Mouse (Mus musculus): Measurements from ENCODE around the gene Ap2s1.

- no peak for TF ChIP-seq CTCF (IDR thresholded peaks at IDR 0.05; ENCODE audit: borderline replicate concordance, control insufficient read depth, extremely low read depth, insufficient read depth, low read length, poor library complexity)
- TF ChIP-seq POLR2A (IDR thresholded peaks at IDR 0.05; ENCODE audit: control insufficient read depth, extremely low read depth, insufficient read depth, low read length, poor library complexity), result no peak
Measured at GRCm38 (mm10) chr7:16746093-16746492, 7.9 kb downstream of the Ap2s1 start.
